Mouse (Mus musculus) olfactory bulb, adult 2 months (tissue): ENCODE measurements at regions not wholly inside any gene's neighbourhood (a gene's known extent, or its start where the extent isn't known, plus 50 kb on each side); places are given as distances from the start of the nearest gene placed in this dataset.

Experiments used
- CTCF ChIP-seq: fragments of 200-500 bp; IDR thresholded peaks from 2 replicates; pipeline ENCODE4 v1.5.1; 2012; ENCODE audit warnings: low read depth, mild to moderate bottlenecking, low read length, moderate library complexity; ENCODE audit not compliant: insufficient read depth
- POLR2A ChIP-seq: fragments of 200-500 bp; IDR thresholded peaks from 2 replicates; pipeline ENCODE4 v1.6.1; 2012; ENCODE audit warnings: mild to moderate bottlenecking, low read depth, low read length, moderate library complexity; ENCODE audit not compliant: insufficient read depth

- TF ChIP-seq POLR2A (no peak), CTCF (no peak)
These were observed 127.3 kb upstream of the Mvb12b start for GRCm38 (mm10) chr2:34014868-34015639.
